Mouse (Mus musculus): ENCODE data around the gene Ctbp2. TPM values are rescaled to one million over a fixed set of nuclear protein-coding genes. Genes with fewer than 3 reads are reported as not detected.

Gene Ctbp2
- total RNA-seq, 1 experiment, result 241 TPM

- no peaks in the 10 kb centered on the region for H3K9me3 ChIP-seq (ENCODE audit: control insufficient read depth, insufficient read depth, low read depth, low read length)
- H3K27ac ChIP-seq (ENCODE audit: insufficient read depth, low read depth, low read length, poor library complexity, severe bottlenecking), result no peak overlapping the region
- H3K4me3 ChIP-seq (ENCODE audit: insufficient read depth in 1 of 2, low read depth in 1 of 2, low read length in 2 of 2, poor library complexity in 1 of 2, severe bottlenecking in 1 of 2), result no peak overlapping the region
- no peak for DNase-seq (ENCODE audit: low read depth, low spot score)
- H3K9ac ChIP-seq (ENCODE audit: insufficient read depth, low read depth, low read length, poor library complexity, severe bottlenecking), result no peak overlapping the region
- no peak for TF ChIP-seq HCFC1 (IDR thresholded peaks at IDR 0.05; ENCODE audit: borderline replicate concordance, insufficient read depth, low read length)
- TF ChIP-seq ZC3H11A (IDR thresholded peaks at IDR 0.05; ENCODE audit: borderline replicate concordance, low read depth, low read length), result no peak
- TF ChIP-seq ZNF384 (IDR thresholded peaks at IDR 0.05; ENCODE audit: low read depth, low read length), result no peak
- TF ChIP-seq MAFK (IDR thresholded peaks at IDR 0.05; ENCODE audit: insufficient read depth, low read depth, low read length), result no peak
- no peak for TF ChIP-seq CHD2 (IDR thresholded peaks at IDR 0.05; ENCODE audit: low read depth, low read length)
- no peaks in the 10 kb centered on the region for H3K36me3 ChIP-seq (ENCODE audit: control insufficient read depth, insufficient read depth, low read length, poor library complexity, severe bottlenecking)
- H3K4me1 ChIP-seq (ENCODE audit: control insufficient read depth in 2 of 2, insufficient read depth in 2 of 2, low read length in 2 of 2, poor library complexity in 1 of 2), result no peaks in the 10 kb centered on the region
- in situ Hi-C loops (cut with MboI; ENCODE audit: low sequenced_read_pairs in 2 of 2, unreplicated experiment in 2 of 2), result no loop called here
These were observed 40.6 kb upstream of the Ctbp2 start for GRCm38 (mm10) chr7:133164770-133165169.

- Histone ChIP-seq H3K9me3 (ENCODE audit: control insufficient read depth, insufficient read depth, low read depth, low read length) (no peaks in the 10 kb centered on the region), H3K27ac (ENCODE audit: insufficient read depth, low read depth, low read length, poor library complexity, severe bottlenecking) (no peak overlapping the region), H3K9ac (ENCODE audit: insufficient read depth, low read depth, low read length, poor library complexity, severe bottlenecking) (no peak overlapping the region), H3K36me3 (ENCODE audit: control insufficient read depth, insufficient read depth, low read length, poor library complexity, severe bottlenecking) (no peaks in the 10 kb centered on the region), H3K4me1 (ENCODE audit: control insufficient read depth in 2 of 2, insufficient read depth in 2 of 2, low read length in 2 of 2, poor library complexity in 1 of 2) (no peaks in the 10 kb centered on the region), H3K4me3 (ENCODE audit: insufficient read depth in 1 of 2, low read depth in 1 of 2, low read length in 2 of 2, poor library complexity in 1 of 2, severe bottlenecking in 1 of 2) (no peak overlapping the region)
- no peak for DNase-seq (ENCODE audit: low read depth, low spot score)
- TF ChIP-seq ZC3H11A (IDR thresholded peaks at IDR 0.05; ENCODE audit: borderline replicate concordance, low read depth, low read length), result no peak
- TF ChIP-seq CHD2 (IDR thresholded peaks at IDR 0.05; ENCODE audit: low read depth, low read length), result no peak
- no peak for TF ChIP-seq MAFK (IDR thresholded peaks at IDR 0.05; ENCODE audit: insufficient read depth, low read depth, low read length)
- TF ChIP-seq HCFC1 (IDR thresholded peaks at IDR 0.05; ENCODE audit: borderline replicate concordance, insufficient read depth, low read length), result no peak
- no peak for TF ChIP-seq ZNF384 (IDR thresholded peaks at IDR 0.05; ENCODE audit: low read depth, low read length)
- in situ Hi-C loops (cut with MboI; ENCODE audit: low sequenced_read_pairs in 2 of 2, unreplicated experiment in 2 of 2), result no loop called here
These were observed 38.9 kb upstream of the Ctbp2 start for GRCm38 (mm10) chr7:133163011-133163410.

- no peak for DNase-seq (ENCODE audit: low read depth, low spot score)
- no peak overlapping the region for H3K27ac ChIP-seq (ENCODE audit: insufficient read depth, low read depth, low read length, poor library complexity, severe bottlenecking)
- no peaks in the 10 kb centered on the region for H3K4me1 ChIP-seq (ENCODE audit: control insufficient read depth in 2 of 2, insufficient read depth in 2 of 2, low read length in 2 of 2, poor library complexity in 1 of 2)
- in situ Hi-C loops (cut with MboI; ENCODE audit: low sequenced_read_pairs in 2 of 2, unreplicated experiment in 2 of 2), result no loop called here
- H3K4me3 ChIP-seq (ENCODE audit: insufficient read depth in 1 of 2, low read depth in 1 of 2, low read length in 2 of 2, poor library complexity in 1 of 2, severe bottlenecking in 1 of 2), result no peak overlapping the region
- H3K9ac ChIP-seq (ENCODE audit: insufficient read depth, low read depth, low read length, poor library complexity, severe bottlenecking), result no peak overlapping the region
- no peaks in the 10 kb centered on the region for H3K36me3 ChIP-seq (ENCODE audit: control insufficient read depth, insufficient read depth, low read length, poor library complexity, severe bottlenecking)
- TF ChIP-seq ZC3H11A (IDR thresholded peaks at IDR 0.05; ENCODE audit: borderline replicate concordance, low read depth, low read length) (no peak), HCFC1 (IDR thresholded peaks at IDR 0.05; ENCODE audit: borderline replicate concordance, insufficient read depth, low read length) (no peak), MAFK (IDR thresholded peaks at IDR 0.05; ENCODE audit: insufficient read depth, low read depth, low read length) (no peak), ZNF384 (IDR thresholded peaks at IDR 0.05; ENCODE audit: low read depth, low read length) (no peak), CHD2 (IDR thresholded peaks at IDR 0.05; ENCODE audit: low read depth, low read length) (no peak)
- no peaks in the 10 kb centered on the region for H3K9me3 ChIP-seq (ENCODE audit: control insufficient read depth, insufficient read depth, low read depth, low read length)
These were observed 38.0 kb upstream of the Ctbp2 start for GRCm38 (mm10) chr7:133162131-133162530.

- DNase-seq (ENCODE audit: low read depth, low spot score), result no peak
- H3K27ac ChIP-seq (ENCODE audit: insufficient read depth, low read depth, low read length, poor library complexity, severe bottlenecking), result no peak overlapping the region
- H3K4me1 ChIP-seq (ENCODE audit: control insufficient read depth in 2 of 2, insufficient read depth in 2 of 2, low read length in 2 of 2, poor library complexity in 1 of 2), result no peaks in the 10 kb centered on the region
These were observed 37.4 kb upstream of the Ctbp2 start for GRCm38 (mm10) chr7:133161362-133162080.

GRCm38 (mm10) chr7:133159519-133159918, 35.4 kb upstream of the Ctbp2 start:
- in situ Hi-C loops (cut with MboI; ENCODE audit: low sequenced_read_pairs in 2 of 2, unreplicated experiment in 2 of 2), result no loop called here
- TF ChIP-seq CHD2 (IDR thresholded peaks at IDR 0.05; ENCODE audit: low read depth, low read length), result no peak
- no peak for TF ChIP-seq ZNF384 (IDR thresholded peaks at IDR 0.05; ENCODE audit: low read depth, low read length)
- no peak for TF ChIP-seq HCFC1 (IDR thresholded peaks at IDR 0.05; ENCODE audit: borderline replicate concordance, insufficient read depth, low read length)
- TF ChIP-seq MAFK (IDR thresholded peaks at IDR 0.05; ENCODE audit: insufficient read depth, low read depth, low read length), result no peak
- no peak for TF ChIP-seq ZC3H11A (IDR thresholded peaks at IDR 0.05; ENCODE audit: borderline replicate concordance, low read depth, low read length)
- Histone ChIP-seq H3K9ac (ENCODE audit: insufficient read depth, low read depth, low read length, poor library complexity, severe bottlenecking) (no peak overlapping the region), H3K27ac (ENCODE audit: insufficient read depth, low read depth, low read length, poor library complexity, severe bottlenecking) (no peak overlapping the region), H3K9me3 (ENCODE audit: control insufficient read depth, insufficient read depth, low read depth, low read length) (no peaks in the 10 kb centered on the region), H3K4me3 (ENCODE audit: insufficient read depth in 1 of 2, low read depth in 1 of 2, low read length in 2 of 2, poor library complexity in 1 of 2, severe bottlenecking in 1 of 2) (no peak overlapping the region), H3K36me3 (ENCODE audit: control insufficient read depth, insufficient read depth, low read length, poor library complexity, severe bottlenecking) (no peaks in the 10 kb centered on the region), H3K4me1 (ENCODE audit: control insufficient read depth in 2 of 2, insufficient read depth in 2 of 2, low read length in 2 of 2, poor library complexity in 1 of 2) (no peaks in the 10 kb centered on the region)
- no peak for DNase-seq (ENCODE audit: low read depth, low spot score)

More at GRCm38 (mm10) chr7:133161362-133162080, 37.4 kb upstream of the Ctbp2 start:
- in situ Hi-C loops (cut with MboI; ENCODE audit: low sequenced_read_pairs in 2 of 2, unreplicated experiment in 2 of 2), result no loop called here
- Histone ChIP-seq H3K9ac (ENCODE audit: insufficient read depth, low read depth, low read length, poor library complexity, severe bottlenecking) (no peak overlapping the region), H3K9me3 (ENCODE audit: control insufficient read depth, insufficient read depth, low read depth, low read length) (no peaks in the 10 kb centered on the region), H3K36me3 (ENCODE audit: control insufficient read depth, insufficient read depth, low read length, poor library complexity, severe bottlenecking) (no peaks in the 10 kb centered on the region), H3K4me3 (ENCODE audit: insufficient read depth in 1 of 2, low read depth in 1 of 2, low read length in 2 of 2, poor library complexity in 1 of 2, severe bottlenecking in 1 of 2) (no peak overlapping the region)
- no peak for TF ChIP-seq CHD2 (IDR thresholded peaks at IDR 0.05; ENCODE audit: low read depth, low read length)
- TF ChIP-seq MAFK (IDR thresholded peaks at IDR 0.05; ENCODE audit: insufficient read depth, low read depth, low read length), result no peak
